Mouse (Mus musculus) testis, adult 2 months (tissue): ENCODE measurements around the gene Fzd7. TPM values are rescaled to one million over a fixed set of nuclear protein-coding genes. Genes with fewer than 3 reads are reported as not detected.
A peak's percentile ranks its signal among the peaks of the same experiment; 100 is the strongest.

ENCODE experiments used
- H3K27ac ChIP-seq: fragments of 200-500 bp; 2 replicates; pipeline ENCODE4 v1.5.1; 2012; ENCODE audit warnings: low read depth, low read length; ENCODE audit not compliant: control insufficient read depth, insufficient read depth
- H3K27me3 ChIP-seq: fragments of 200-500 bp; 2 replicates; pipeline ENCODE4 v1.6.1; 2012; ENCODE audit warnings: mild to moderate bottlenecking, low read length, moderate library complexity; ENCODE audit not compliant: control insufficient read depth, insufficient read depth
- H3K36me3 ChIP-seq: fragments of 200-500 bp; 2 replicates; pipeline ENCODE4 v1.6.1; 2012; ENCODE audit warnings: mild to moderate bottlenecking, low read length; ENCODE audit not compliant: control insufficient read depth, insufficient read depth
- H3K4me1 ChIP-seq: fragments of 200-500 bp; 2 replicates; pipeline ENCODE4 v1.6.1; 2012; ENCODE audit warnings: low read length; ENCODE audit not compliant: control insufficient read depth, insufficient read depth
- H3K4me3 ChIP-seq: fragments of 200-500 bp; 2 replicates; pipeline ENCODE4 v1.5.1; 2012; ENCODE audit warnings: low read depth, mild to moderate bottlenecking, low read length, moderate library complexity, mixed read lengths; ENCODE audit not compliant: control insufficient read depth
- CTCF ChIP-seq: fragments of 200-500 bp; IDR thresholded peaks from 2 replicates; pipeline ENCODE4 v1.5.1; 2012; ENCODE audit warnings: low read depth, mild to moderate bottlenecking, inconsistent platforms, low read length, moderate library complexity; ENCODE audit not compliant: control insufficient read depth, insufficient read depth, insufficient replicate concordance
- POLR2A ChIP-seq: fragments of 200-500 bp; IDR thresholded peaks from 2 replicates; pipeline ENCODE4 v1.6.1; 2012; ENCODE audit warnings: low read depth, mild to moderate bottlenecking, inconsistent platforms, low read length, moderate library complexity; ENCODE audit not compliant: control insufficient read depth
- polyA plus RNA-seq: library from polyadenylated mRNA; depleted of rRNA; stranded (reverse); fragments of >200 nt; gene quantifications from 2 replicates; pipeline ENCODE4 v1.2.3, GENCODE M21; 2012

The Fzd7 gene
- polyA plus RNA-seq, 1 experiment, result 1.4 TPM

- TF ChIP-seq CTCF (no peak), POLR2A (no peak)
- H3K36me3 ChIP-seq, result no peaks in the 10 kb centered on the region
- H3K27ac ChIP-seq, result no peak overlapping the region
- H3K27me3 ChIP-seq, result no peaks in the 10 kb centered on the region
- peaks cover 6% of the 10 kb centered on the region for H3K4me1 ChIP-seq
- no peak overlapping the region; the same call in 1 of the 2 replicates for H3K4me3 ChIP-seq
These were observed 26.4 kb downstream of the Fzd7 start for GRCm38 (mm10) chr1:59508463-59509139.

GRCm38 (mm10) chr1:59511566-59512270 is 29.5 kb downstream of the Fzd7 start:
- Histone ChIP-seq H3K4me3 (no peak overlapping the region), H3K36me3 (no peaks in the 10 kb centered on the region), H3K4me1 (peaks cover 12% of the 10 kb centered on the region), H3K27ac (no peak overlapping the region), H3K27me3 (no peaks in the 10 kb centered on the region)
- TF ChIP-seq CTCF (no peak), POLR2A (no peak)

GRCm38 (mm10) chr1:59516026-59516917 is 34.0 kb downstream of the Fzd7 start, which contains the start of gene Gm973:
Gene Gm973, plus strand, starts transcription at chr1:59516264.
- TF ChIP-seq CTCF, result no peak
- no peak for TF ChIP-seq POLR2A
- H3K27me3 ChIP-seq, result no peaks in the 10 kb centered on the region
- H3K27ac ChIP-seq, result no peak within 1 kb of the TSS
- H3K4me3 ChIP-seq, result peak within 1 kb of the TSS; percentile 20
- H3K4me1 ChIP-seq, result peaks cover 6% of the 10 kb centered on the region
- H3K36me3 ChIP-seq, result no peaks in the 10 kb centered on the region

GRCm38 (mm10) chr1:59520226-59520837 is 38.1 kb downstream of the Fzd7 start:
- no peaks in the 10 kb centered on the region for H3K27me3 ChIP-seq
- no peaks in the 10 kb centered on the region for H3K36me3 ChIP-seq
- H3K4me1 ChIP-seq, result peaks cover 6% of the 10 kb centered on the region
- no peak overlapping the region for H3K4me3 ChIP-seq
- no peak overlapping the region for H3K27ac ChIP-seq
- TF ChIP-seq POLR2A (no peak), CTCF (no peak)

GRCm38 (mm10) chr1:59522456-59522855 is 40.2 kb downstream of the Fzd7 start:
- no peaks in the 10 kb centered on the region for H3K4me1 ChIP-seq
- no peaks in the 10 kb centered on the region for H3K36me3 ChIP-seq
- TF ChIP-seq CTCF (no peak), POLR2A (no peak)
- no peak overlapping the region for H3K4me3 ChIP-seq
- no peaks in the 10 kb centered on the region for H3K27me3 ChIP-seq
- H3K27ac ChIP-seq, result no peak overlapping the region

- Histone ChIP-seq H3K27me3 (no peaks in the 10 kb centered on the region), H3K4me3 (no peak overlapping the region), H3K36me3 (no peaks in the 10 kb centered on the region), H3K27ac (no peak overlapping the region), H3K4me1 (no peaks in the 10 kb centered on the region)
- TF ChIP-seq POLR2A (no peak), CTCF (no peak)
These were observed 41.2 kb downstream of the Fzd7 start for GRCm38 (mm10) chr1:59523378-59523958.
